Mouse (Mus musculus) midbrain, postnatal 0 days (tissue): ENCODE results near the gene Arl4c. TPM values are rescaled to one million over a fixed set of nuclear protein-coding genes. Genes with fewer than 3 reads are reported as not detected.

Experiments used
- ATAC-seq: fragments of 200-750 bp; cut with Nextera tagmentation; 2 replicates; pipeline ENCODE4 v1.8.0; 2017; ENCODE audit warnings: moderate number of reproducible peaks, mild to moderate bottlenecking, moderate TSS enrichment, moderate library complexity; ENCODE audit not compliant: low FRiP score
- DNase-seq: peaks from one replicate; pipeline ENCODE4 v3.0.0-alpha.2; 2015; ENCODE audit warnings: low spot score
- H3K27ac ChIP-seq: fragments of 300-500 bp; sonication (generic); 2 replicates; pipeline ENCODE4 v1.5.1; 2014; ENCODE audit warnings: low read depth, mild to moderate bottlenecking, low read length, mixed read lengths
- H3K27me3 ChIP-seq: fragments of 300-500 bp; sonication (generic); 2 replicates; pipeline ENCODE4 v1.6.1; 2014; ENCODE audit warnings: low read length, control low read depth, mixed read lengths; ENCODE audit not compliant: insufficient read depth
- H3K36me3 ChIP-seq: fragments of 300-500 bp; sonication (generic); 2 replicates; pipeline ENCODE4 v1.6.1; 2014; ENCODE audit warnings: low read length, control low read depth, mixed read lengths; ENCODE audit not compliant: insufficient read depth
- H3K4me1 ChIP-seq: fragments of 300-500 bp; sonication (generic); 2 replicates; pipeline ENCODE4 v1.6.1; 2014; ENCODE audit warnings: mild to moderate bottlenecking, control low read depth, antibody characterized with exemption, low read length, mixed read lengths; ENCODE audit not compliant: insufficient read depth
- H3K4me2 ChIP-seq: fragments of 300-500 bp; sonication (generic); 2 replicates; pipeline ENCODE4 v1.6.1; 2014; ENCODE audit warnings: low read depth, mild to moderate bottlenecking, low read length, mixed read lengths; ENCODE audit not compliant: poor library complexity, severe bottlenecking
- H3K4me3 ChIP-seq: fragments of 300-500 bp; sonication (generic); 2 replicates; pipeline ENCODE4 v1.5.1; 2014; ENCODE audit warnings: low read depth, mild to moderate bottlenecking, low read length, moderate library complexity
- H3K9ac ChIP-seq: fragments of 300-500 bp; sonication (generic); replicated peaks from 2 replicates; pipeline ENCODE4 v1.6.1; 2014; ENCODE audit warnings: mild to moderate bottlenecking, low read length, moderate library complexity, mixed read lengths; ENCODE audit not compliant: poor library complexity, severe bottlenecking
- H3K9me3 ChIP-seq: fragments of 300-500 bp; sonication (generic); 2 replicates; pipeline ENCODE4 v1.6.1; 2016; ENCODE audit warnings: low read length, control low read depth
- CTCF ChIP-seq: IDR thresholded peaks from 2 replicates; pipeline ENCODE4 v1.5.1; 2016; ENCODE audit warnings: antibody characterized with exemption, mild to moderate bottlenecking
- WGBS: fragments of 180-500 bp; shearing (Covaris S2); extraction: QIAGEN DNeasy Blood & Tissue Kit; methylation state at CpG from one replicate; pipeline ENCODE4 v1.1.7; 2014; 5-methylcytosine and 5-hydroxymethylcytosine counted together
- polyA plus RNA-seq: library from polyadenylated mRNA; unstranded; fragments of >200 nt; fragmentation: Nextera tagmentation; extraction: Ambion mirVana; gene quantifications from 2 replicates; pipeline ENCODE4 v1.2.1, GENCODE M21; 2015
- total RNA-seq: library from RNA; depleted of rRNA; stranded (reverse); fragments of >200 nt; gene quantifications from 2 replicates; pipeline ENCODE4 v1.2.3, GENCODE M21; 2014

The Arl4c gene
- total and polyA plus RNA-seq, 2 experiments from 2014 or later: 47.4 to 101 TPM

DNA sequence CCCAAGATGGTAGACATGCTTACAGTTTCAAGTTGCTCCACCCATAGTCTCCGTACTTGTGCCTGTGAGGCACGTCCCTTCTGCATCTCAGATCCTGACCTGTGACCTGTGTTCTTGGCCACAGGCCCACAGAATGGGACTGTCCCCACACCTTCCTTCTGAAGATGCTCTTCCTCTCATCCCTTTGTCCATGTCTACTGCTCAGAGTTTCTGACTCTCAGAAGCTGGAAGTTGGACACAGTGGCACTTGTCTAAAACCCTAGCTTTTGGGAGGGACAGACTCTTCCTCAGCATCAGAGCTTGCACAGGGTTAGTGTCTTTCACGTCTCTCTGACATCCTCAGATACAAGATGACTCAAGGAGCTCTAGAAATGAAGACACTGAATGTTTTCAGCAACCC lies 6.2 kb upstream of the Arl4c start:
- H3K27ac ChIP-seq: 0 out of 2 replicates have a peak overlapping the region, but pooled peaks have one; percentile 58
- 82% methylated on average over 3 of the region's 3 CpGs for WGBS
- no peak for ATAC-seq
- H3K27me3 ChIP-seq: no peaks in the 10 kb centered on the region
- H3K4me3 ChIP-seq: no peak overlapping the region
- H3K4me2 ChIP-seq: no peak overlapping the region
- no peak overlapping the region for H3K9ac ChIP-seq
- no peaks in the 10 kb centered on the region for H3K9me3 ChIP-seq
- no peaks in the 10 kb centered on the region for H3K36me3 ChIP-seq
- H3K4me1 ChIP-seq: peaks cover 6% of the 10 kb centered on the region; the same call in 1 of the 2 replicates
- no peak for DNase-seq
- no peak for TF ChIP-seq CTCF

DNA sequence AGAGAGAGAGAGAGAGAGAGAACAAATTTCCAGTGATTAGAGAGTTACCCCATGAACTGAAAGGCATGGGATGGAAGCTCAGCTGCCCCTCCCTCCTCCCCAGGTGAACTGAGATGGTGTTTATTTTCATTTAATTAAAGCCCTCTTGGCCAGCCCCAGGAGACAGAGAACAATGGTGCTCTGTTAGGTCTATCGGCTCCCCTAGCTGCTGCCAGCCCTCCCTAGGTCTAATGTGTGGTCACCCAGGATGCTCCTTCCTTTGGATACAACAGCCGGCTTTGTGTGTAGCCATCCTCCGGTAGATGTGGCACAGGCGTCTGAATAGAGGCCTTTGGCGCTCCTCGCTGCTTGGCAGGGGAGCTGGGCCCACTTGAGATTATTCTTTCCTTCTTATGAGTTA lies 5.5 kb upstream of the Arl4c start:
- no peak for ATAC-seq
- Histone ChIP-seq H3K4me2 (no peak overlapping the region), H3K27ac (no peak overlapping the region), H3K9me3 (no peaks in the 10 kb centered on the region), H3K27me3 (no peaks in the 10 kb centered on the region), H3K9ac (no peak overlapping the region), H3K4me3 (no peak overlapping the region), H3K4me1 (peaks cover 6% of the 10 kb centered on the region; the same call in 1 of the 2 replicates), H3K36me3 (no peaks in the 10 kb centered on the region)
- WGBS: 27% methylated on average over 6 of the region's 6 CpGs
- TF ChIP-seq CTCF: no peak
- DNase-seq: peak; percentile 34

DNA sequence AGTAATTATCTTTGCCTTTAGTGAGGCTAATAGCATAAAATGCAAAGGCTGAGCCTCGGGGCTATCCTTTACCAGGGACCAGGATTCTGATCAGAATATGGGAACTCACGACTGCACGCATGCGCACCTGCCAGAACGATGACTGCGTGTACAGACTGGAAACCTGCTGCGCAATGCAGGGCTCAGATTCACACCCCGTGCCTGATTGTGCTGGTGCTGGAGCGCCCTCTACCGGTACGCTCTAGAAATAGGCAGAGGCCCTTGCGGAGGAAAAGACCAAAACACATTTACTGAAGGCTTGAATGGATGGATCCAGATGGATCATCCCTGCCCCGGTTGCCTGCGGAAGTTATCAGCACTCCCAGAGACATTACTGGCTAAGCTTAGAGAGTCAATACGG lies 3.8 kb upstream of the Arl4c start:
- WGBS: under 1% methylated on average over 15 of the region's 15 CpGs
- Histone ChIP-seq H3K4me2 (no peak overlapping the region), H3K4me3 (no peak overlapping the region), H3K27ac (peak overlapping the region; percentile 59; the same call in 1 of the 2 replicates), H3K9ac (no peak overlapping the region), H3K27me3 (no peaks in the 10 kb centered on the region), H3K9me3 (no peaks in the 10 kb centered on the region), H3K36me3 (no peaks in the 10 kb centered on the region), H3K4me1 (peaks cover 6% of the 10 kb centered on the region; the same call in 1 of the 2 replicates)
- ATAC-seq (peak; percentile 77), DNase-seq (peak; percentile 97)
- TF ChIP-seq CTCF: peak; percentile 100

DNA sequence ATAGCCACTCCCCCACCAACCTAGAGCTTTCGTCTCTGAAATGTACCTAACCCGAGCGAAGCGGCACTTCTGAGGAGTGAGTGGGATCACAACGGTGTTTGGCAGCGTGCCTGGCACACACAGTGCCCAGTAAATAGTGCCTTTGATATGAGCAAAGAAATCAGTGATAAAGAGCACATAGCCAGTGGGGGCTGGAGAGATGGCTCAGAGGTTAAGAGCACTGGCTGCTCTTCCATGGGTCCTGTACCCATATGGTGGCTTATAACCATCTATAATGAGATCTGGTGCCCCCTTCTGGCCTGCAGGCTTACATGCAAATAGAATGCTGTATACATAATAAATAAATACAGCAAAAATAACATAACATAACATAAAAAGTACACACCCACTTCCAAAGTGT lies 3.0 kb upstream of the Arl4c start:
- no peak overlapping the region for H3K4me2 ChIP-seq
- no peaks in the 10 kb centered on the region for H3K36me3 ChIP-seq
- H3K27ac ChIP-seq: no peak overlapping the region

DNA sequence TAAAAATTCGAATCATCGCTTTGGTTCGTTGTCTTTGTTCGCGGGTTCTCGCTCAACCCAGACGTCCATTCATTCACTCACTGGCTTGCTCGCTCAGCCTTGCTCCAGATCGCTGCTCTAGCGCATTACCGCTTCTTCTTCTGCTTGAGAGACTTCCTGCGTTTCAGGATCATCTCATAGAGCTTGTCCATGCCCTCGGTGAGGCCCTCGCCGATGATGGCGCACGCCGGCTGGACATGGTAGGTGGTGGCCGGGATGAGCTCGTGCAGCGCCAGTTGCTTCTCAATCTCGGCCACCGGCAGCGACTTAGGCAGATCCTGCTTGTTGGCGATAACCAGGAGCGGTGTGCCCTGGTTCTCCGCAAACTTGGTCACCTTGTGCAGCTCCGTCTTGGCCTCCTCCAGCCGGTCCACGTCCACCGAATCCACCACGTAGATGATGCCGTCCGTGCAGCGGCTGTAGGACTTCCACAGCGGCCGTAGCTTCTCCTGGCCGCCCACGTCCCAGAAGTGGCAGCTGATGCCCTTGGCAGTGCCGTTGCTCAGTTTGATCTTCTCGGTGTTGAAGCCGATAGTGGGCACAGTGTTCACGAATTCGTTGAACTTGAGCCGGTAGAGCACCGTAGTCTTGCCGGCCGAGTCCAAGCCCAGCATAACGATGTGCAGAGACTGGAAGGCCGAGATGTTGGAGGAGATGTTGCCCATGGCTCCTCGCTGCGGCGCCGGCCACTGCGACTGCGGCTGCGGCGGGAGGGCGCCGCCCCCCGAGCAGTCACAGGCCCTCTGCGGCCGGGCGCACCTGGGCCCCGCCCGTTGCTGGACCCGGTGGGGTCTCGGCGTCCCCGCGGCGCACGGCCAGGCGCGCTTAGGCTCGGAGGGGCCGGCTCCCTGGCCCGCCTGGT lies 810 bp downstream of the Arl4c start:
- Histone ChIP-seq H3K36me3 (peaks cover 2% of the 10 kb centered on the region; the same call in 1 of the 2 replicates), H3K27ac (peak overlapping the region; percentile 98), H3K27me3 (no peaks in the 10 kb centered on the region), H3K9ac (peak overlapping the region; percentile 98), H3K4me2 (peak overlapping the region; percentile 84), H3K9me3 (no peaks in the 10 kb centered on the region), H3K4me3 (peak overlapping the region; percentile 82), H3K4me1 (peaks cover 11% of the 10 kb centered on the region; the same call in 1 of the 2 replicates)
- WGBS: under 1% methylated on average over 70 of the region's 78 CpGs
- peak; percentile 46 for DNase-seq
- ATAC-seq: peak; percentile 20
- no peak for TF ChIP-seq CTCF

More for the DNA sequence above, 3.0 kb upstream of the Arl4c start:
- Histone ChIP-seq H3K4me3 (no peak overlapping the region), H3K9me3 (no peaks in the 10 kb centered on the region), H3K4me1 (peaks cover 6% of the 10 kb centered on the region; the same call in 1 of the 2 replicates), H3K27me3 (no peaks in the 10 kb centered on the region), H3K9ac (no peak overlapping the region)
- peak; percentile 43 for DNase-seq
- peak; percentile 65 for TF ChIP-seq CTCF
- ATAC-seq: no peak
- WGBS: 64% methylated on average over 6 of the region's 6 CpGs
